Mouse (Mus musculus) left cerebral cortex, adult 8-10 months (tissue): ENCODE measurements at regions not wholly inside any gene's neighbourhood (a gene's known extent, or its start where the extent isn't known, plus 50 kb on each side); places are given as distances from the start of the nearest gene placed in this dataset.

Experiments used
- DNase-seq, 2 experiments: peaks; one replicate each; pipeline ENCODE4 v3.0.0; 2022; ENCODE audit warnings: low spot score in 2 of 2

DNA sequence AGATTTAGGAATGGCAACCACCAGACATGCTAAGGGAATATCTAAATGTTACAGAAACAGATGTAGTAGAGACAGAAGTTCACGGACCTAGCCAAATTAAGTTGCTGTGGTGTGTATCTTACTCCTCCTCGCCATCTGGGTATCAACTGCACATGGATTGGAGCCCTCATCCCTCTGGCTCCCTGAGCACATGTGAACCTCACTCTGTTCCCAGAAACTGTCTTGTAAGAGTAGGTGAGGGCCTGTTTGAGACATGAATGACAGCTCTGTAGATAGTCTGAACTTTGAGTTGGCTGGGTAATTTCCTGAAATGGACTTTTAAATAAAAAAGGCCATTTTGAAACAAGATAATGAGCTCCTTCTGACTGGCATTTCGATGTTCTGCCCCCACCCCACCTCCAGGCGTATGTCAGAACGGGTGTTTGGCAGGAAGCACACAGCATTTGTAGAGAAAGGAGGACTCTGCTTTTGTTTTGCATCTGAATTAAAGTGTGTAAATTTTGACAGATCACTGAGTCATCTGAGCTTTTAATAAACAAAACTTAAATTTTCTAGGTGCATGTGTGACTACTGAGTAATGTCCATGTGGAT lies 196.9 kb upstream of the Cep126 start:
- DNase-seq: peak in 1 of 2 experiments; percentile 68

GRCm38 (mm10) chr9:8340628-8341027 lies 203.3 kb upstream of the Trpc6 start:
- DNase-seq: no peak

DNA sequence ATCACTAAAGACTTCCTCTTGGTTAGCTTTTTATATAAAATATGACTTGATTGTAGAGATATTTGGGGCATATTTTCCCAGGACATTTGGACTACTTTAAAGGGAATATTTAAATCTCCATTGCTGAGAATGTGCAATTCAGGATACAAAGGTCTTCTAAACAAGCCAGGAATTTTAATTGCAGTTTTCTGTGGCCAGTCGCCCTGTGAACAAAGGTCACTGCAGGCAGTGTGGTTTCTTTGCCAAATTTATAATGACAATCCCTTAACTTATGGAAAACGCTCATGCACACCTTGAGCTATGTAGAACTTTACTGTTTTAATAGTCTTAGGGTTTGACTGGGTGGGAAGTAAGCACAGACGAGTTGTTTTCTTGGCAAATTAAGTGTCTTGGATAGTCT lies 192.9 kb upstream of the Trpc6 start:
- no peak for DNase-seq
